Mouse (Mus musculus) cerebellum, adult 11-12 months (tissue): ENCODE measurements around the gene Nol12.

Experiments used
- DNase-seq: peaks from one replicate; pipeline ENCODE4 v3.0.0; 2022

Nol12 gene

DNA sequence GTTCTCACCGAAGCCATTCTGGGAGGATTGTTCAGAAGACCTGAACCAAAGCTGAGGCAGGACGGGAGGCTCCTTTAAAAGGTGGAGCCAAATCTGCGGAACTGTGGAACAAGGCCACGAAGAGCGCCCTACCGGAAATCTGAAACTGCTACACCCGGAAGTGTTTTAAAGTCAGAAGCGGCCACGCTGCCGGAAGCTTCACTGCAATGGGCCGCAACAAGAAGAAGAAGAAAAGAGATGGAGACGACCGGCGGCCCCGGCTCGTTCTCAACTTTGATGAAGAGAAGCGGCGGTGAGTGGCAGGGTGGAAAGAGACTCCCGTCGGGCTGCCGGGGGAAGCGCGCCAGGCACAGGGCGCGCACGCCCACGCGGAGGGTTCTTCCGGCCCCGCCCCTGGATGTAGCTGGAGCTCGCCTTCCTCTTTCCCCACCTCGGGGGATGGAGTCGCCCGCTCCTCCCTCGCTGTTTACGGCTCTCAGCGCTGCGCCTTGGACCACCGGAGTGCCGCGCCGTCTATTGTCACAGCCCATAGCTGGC lies at the start of gene Nol12:
Gene Nol12, plus strand, starts transcription at position 150 of the 537 bp plus-strand sequence.
- peak; percentile 82 for DNase-seq

DNA sequence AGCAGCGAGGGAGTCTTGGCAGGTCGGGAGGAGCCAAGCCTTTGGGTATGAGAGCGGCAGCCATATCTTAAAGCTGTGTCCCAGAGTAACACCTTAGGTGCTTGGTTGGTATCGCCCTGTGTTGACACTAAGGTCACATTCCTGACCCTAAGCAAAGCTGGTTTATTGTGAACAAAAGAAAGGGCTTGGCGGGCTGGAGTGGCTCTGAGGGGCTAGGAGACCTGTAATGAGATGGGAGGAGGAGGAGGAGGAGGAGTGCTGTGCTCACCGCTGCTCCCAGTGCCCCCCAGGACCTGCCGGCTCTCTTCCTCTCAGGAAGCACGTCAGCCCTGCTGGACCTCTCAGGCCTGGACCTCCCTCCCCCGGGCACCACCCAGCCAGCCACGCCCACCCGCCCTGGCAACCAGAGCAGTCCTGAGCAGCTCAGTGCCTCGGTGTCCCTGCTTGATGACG lies 45.3 kb upstream of the Nol12 start:
- DNase-seq = no peak

DNA sequence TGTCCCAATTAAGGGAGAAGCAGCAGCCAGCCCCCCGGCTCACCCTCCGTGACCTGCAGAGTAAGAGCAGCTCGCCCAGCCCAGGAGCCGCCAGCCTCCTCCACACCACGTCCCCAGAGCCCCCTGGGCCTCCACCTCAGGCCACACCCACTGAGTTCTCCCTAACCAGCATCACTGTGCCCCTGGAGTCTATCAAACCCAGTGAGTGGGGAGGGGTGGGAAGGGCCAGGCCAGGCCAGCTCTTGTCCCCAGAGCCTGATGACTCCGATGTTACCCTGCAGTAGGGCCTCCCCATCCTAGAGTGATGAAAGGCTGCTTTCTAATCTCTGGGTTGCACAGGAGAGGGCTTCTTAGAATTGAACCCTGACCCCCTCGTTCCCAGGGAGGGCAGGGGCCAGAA lies 42.3 kb upstream of the Nol12 start:
- DNase-seq = no peak

DNA sequence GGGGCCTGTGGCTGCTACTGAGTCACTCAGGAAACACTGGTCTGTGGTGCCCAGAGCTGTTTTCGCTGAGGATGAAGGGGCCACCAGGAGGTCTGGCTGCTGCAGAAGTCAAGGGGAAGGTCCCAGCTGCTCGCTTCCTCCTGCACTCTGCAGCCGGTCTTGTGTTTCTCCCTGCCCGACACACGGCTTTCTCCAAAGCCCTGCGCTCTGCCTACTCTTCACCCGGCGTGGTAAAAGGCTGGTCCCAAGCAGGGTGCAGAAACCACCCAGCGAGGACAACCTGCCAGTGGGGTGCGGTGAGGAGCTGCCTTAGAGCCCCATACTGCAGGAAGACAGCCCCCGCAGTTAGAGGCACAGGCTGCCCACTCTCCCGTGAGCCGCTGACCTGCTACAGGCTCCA lies 40.0 kb upstream of the Nol12 start:
- no peak for DNase-seq

DNA sequence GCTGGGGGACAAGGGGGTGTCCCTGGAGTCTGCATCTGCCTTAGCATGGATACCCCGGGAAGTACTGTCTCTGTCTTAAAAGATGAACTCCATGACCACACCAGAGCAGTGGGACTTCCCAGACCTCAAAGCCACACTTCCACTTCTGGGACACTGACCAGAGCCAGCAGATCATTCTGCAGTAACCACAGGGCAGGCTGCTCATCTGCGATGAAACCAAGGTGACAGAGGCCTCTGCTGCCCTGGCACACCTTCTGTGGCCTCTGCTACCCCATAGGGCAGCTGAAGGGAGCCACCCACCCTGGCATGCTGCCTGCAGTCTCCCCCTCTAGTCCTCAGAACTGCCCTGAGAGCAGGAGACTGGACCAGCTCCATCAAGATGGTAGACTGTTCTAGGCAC lies 39.0 kb upstream of the Nol12 start:
- no peak for DNase-seq

DNA sequence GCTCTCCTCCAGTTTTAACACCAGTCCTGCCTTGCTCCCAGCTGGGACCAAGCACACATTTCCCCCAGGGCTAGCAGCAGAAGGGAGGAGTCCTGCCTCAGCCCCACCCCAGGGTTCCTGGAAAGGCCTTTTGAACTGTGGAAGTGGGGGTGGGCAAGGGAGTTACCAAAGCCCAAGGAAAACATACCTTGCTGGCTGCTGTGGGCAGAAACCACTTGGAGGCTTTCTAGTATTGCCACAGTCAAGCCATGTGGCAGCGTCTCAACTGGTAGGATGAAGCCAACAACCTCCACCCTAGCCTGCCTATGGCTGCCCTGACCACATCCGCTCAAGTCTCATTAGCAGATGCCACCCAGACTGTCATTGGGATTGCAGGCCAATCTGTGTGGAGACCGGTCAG lies 38.6 kb upstream of the Nol12 start:
- no peak for DNase-seq

DNA sequence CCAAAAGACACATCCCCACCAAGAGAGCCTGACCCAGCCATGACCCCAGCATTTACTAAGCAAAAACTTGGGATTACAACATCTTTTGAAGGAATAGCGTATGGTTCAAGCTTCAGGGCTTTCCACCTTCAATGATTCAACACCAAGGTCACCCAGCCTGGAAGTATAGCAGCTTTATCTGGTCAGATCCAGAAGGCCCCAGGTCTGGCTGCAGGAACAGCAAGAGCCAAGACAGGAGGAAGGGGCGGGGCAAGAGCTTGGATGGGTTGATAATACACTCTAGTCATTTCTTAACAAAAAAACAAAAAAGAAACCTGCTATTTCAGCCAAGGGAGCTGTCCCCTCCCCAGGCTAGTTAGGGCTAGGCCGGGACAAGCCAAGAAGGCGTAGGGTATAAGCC lies 37.2 kb upstream of the Nol12 start:
- no peak for DNase-seq

DNA sequence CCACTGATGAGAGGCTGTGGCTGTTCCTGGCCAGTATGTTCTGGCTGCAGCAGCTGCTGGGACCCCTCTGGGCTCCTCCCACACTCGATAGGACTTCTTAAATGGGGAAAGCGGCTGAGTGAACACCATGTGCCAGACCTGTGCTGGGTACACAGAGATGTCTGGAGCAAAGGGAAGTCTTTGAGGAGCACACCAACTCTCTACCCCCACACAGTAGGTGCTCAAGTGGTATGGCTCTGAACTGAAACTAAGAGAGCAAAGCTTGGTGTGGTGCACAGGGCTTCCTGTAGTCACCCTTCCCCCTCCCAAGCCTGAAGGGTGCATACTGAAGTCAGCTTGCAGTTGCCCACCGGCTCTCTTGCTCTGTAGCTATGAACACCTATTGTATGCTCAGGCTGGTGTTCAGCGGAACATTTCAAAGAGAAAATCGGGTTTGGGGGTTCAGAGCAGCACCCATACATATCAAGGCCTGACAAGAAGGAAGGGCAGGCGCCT lies 36.2 kb upstream of the Nol12 start:
- DNase-seq = no peak

DNA sequence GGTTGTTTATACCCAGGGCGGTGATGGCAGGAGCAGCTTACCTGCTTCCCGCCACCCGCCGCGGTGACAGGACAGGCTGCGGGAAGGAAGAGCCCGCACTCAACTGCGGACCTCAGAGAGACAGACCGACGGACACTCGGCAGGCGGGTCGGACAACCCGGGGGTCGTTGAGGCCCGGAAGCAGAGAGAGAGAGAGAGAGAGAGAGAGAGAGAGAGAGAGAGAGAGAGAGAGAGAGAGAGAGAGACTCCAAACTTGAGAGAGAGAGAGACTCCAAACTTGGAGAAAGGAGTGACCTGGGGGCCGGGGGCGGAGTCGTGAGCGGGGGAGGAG lies 35.4 kb upstream of the Nol12 start, which contains the start of gene Gm49510:
Gene Gm49510, plus strand, starts transcription at position 259 of the 331 bp plus-strand sequence.
- DNase-seq = no peak

DNA sequence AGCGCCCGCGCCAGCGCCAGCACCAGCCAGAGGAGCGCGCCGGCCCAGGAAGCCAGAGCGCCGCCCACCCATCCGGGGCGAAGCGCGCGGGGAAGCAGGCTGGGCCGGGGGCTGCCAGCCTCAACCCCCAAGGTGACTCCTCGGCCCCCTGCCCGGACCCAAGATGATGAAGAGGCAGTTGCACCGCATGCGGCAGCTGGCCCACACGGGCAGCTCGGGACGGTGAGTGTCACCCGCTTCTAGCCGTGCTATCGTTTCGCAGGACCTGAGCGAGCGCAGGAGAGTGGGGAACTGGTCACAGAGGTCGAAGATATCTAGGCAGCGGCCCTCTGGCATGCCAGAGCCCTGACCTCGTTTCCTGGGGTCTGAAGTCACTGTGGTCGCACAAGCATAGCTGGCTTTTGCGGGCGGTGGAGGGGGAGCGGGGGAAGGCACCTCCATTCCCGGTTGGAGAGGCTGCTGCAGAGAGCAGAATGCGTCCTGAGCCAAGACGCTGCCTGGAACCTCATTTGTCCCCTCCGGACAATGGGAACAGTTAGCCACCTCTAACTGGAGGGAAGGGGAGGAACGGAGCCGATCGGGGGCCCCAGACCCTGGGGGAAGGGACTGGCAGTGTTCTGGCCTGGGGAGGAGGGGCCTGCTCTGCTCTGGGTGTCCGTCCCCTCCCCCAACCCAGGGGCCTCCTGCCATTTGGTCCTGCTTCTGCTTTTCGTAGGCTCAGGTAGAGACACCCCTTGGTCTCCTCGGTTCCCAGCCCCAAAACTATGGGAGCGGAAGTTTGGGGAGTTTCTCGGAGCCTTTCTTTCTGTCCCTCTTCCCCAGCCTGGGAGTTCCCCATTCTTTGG lies 34.8 kb upstream of the Nol12 start, which contains the start of gene Sh3bp1:
Gene Sh3bp1, plus strand, starts transcription at position 29 of the 845 bp plus-strand sequence.
- no peak for DNase-seq

DNA sequence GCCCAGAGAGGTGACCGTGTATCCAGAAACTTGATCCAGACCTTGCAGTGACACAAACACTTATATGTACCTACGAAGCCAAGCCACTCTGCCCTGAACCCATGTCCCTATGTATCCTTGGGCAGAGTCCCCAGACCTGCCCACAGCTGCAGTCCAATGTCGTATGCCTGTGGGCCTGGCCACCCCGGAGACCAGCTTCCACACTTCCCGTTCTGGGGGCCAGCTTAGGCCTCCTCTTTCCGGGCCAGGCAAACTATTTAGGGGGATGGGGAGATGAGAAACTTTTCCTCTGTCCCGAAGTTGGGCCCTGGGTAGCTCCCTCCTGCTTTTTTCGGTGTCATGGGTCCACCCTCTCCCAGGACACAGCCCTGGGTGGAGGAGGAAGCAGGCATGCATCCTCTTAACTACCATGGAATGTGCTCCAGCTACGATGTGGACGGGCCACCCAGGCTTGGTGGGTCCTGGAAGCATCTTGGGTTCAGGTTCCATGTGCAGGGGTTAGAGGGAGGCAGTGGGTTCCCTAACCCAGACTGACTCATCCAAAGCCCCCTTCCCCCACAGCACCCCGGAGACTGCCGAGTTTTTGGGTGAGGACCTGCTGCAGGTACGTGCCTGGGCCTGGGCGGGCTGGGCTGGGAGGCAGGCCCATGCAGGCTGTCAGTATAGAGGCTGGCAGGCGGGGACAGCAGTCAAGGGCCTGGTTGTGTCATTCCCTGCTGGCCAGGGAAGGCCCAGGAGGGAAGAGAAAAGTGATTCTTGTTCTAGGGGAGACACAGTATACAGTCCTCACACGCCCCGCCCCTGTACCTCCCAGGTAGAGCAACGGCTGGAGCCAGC lies 33.9 kb upstream of the Nol12 start:
- no peak for DNase-seq

DNA sequence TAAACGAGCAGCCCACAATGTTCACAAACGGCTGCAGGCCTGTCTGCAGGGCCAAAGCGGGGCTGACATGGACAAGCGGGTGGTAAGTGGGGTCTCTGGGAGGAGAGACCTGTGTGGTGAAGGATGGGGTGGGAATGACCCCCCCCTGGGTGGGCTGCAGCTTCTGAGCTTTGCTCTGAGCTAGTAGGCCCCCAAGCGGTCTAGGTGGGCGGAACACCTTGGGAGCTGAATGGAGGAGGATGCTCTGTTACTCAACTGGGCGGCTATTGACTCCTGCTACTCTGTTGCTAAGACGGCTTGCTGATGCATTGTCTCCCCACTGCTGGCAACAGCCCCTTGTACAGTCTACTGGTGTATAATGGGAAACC lies 33.3 kb upstream of the Nol12 start:
- no peak for DNase-seq

DNA sequence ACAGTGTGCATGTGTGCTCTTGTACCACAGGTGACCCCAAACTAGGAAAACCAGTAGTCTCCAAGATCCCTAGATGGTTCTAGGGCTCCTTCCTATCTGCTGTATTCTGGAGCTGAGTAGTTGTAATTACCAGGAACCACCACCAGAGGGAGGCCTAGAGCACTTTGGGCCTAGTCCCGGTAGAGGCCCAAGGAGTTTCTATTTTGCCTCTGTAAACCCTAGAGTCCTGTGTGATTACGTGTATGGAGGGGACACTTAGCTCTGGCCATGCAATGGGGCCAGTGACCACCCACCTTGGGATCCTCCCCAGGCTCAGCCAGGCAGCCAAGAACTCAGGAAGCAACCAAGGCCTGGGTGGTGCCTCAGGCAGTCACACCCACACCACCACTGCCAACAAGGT lies 31.5 kb upstream of the Nol12 start:
- DNase-seq = peak; percentile 72

DNA sequence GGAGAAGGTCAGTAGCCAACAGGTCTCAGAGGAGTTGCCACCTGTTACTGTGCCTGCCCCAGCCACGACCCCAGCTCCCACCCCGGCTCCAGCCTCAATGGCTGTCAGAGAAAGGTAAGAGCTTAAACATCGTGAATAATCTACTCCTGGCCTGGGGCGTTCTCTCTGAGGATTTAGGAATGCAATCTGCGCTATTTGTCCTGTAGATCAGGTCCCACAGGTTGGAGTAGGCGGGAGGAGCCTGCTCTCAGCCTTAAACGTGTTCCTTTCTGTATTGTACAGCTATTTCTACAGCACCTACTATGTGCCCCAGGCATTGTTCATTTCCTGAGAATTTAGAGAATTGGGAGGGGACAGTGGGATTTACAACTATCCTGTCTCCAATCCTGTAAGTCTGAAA lies 26.3 kb upstream of the Nol12 start:
- no peak for DNase-seq

DNA sequence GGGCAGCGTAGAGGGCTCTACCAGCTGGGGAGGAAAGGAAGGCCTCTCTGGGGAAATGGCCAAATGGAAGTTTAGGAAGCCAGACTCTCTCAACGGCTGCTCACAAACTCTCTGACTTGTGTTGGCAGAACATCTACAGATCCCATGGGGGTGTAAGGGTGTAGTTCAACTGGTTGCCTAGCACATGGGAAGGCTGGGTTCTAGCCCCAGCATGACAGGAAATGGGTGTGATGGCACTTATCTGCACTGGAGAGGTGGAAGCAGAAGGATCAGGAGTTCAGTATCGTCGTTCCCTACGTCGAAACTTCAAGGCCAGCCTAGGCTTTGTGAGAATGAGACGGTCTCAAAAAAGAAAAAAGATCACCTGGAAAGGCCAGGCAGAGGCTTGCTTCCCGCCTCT lies 25.8 kb upstream of the Nol12 start:
- DNase-seq = no peak

DNA sequence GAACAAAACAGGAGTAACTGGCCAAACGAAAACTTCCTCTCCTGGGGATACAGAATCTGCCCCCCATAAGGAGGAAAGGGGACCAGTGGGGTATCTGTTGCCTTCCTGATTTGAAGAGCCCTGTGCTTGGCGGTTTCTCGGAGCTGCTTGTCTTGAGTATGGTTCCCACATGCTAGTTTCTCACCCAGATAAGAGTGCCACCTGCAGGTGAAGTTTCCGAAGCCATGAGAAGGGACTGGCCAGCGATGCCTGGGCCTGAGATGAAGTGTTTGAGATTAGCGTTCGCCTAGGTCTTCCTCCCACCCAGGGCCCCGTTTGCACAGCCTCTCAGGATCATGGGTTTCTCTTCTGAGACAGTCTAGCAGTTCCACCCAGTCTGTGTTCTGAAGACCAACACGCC lies 22.7 kb upstream of the Nol12 start:
- DNase-seq = peak; percentile 58

DNA sequence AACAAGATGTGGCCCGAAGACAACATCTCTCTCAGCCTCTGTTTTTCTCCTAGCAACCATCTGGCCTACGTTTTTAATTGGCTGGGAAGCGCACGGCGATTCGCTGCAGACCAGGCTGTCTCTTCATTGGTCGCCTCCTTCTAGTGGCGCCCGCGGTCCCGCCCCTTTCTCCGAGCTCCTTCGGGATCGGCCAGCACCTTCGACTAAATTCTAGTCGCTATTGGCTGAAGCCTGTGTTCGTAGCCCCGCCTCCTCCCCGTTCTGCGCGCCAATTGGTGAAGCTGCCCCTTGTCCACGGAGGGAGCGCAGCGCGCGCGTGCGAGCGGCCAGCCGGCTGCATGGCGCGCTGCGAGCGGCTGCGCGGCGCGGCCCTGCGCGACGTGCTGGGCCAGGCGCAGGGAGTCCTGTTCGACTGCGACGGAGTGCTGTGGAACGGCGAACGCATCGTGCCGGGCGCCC lies 21.1 kb upstream of the Nol12 start, which contains the start of gene Pdxp:
Gene Pdxp, plus strand, starts transcription at position 288 of the 459 bp plus-strand sequence.
- DNase-seq = peak; percentile 99

DNA sequence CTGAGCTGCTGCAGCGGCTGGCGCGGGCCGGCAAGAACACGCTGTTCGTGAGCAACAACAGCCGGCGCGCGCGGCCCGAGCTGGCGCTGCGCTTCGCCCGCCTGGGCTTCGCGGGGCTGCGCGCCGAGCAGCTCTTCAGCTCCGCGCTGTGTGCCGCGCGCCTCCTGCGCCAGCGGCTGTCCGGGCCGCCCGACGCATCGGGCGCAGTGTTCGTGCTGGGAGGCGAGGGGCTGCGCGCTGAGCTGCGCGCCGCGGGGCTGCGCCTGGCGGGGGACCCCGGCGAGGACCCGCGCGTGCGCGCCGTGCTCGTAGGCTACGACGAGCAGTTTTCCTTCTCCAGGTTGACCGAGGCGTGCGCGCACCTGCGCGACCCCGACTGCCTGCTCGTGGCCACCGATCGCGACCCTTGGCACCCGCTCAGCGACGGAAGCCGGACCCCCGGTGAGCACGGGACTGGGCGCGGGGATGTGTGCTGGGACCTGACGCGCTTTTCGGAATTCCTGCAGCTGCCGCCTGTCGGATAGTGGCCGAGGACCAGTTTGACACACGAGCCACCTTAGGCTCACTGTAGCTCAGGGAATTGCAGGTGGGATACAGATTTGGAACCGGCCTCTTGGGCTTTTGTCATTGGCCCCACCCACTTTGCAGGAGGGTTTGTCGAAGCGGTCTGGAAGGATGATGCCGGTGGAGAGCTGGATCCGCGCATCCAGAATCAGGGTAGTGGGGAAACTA lies 20.5 kb upstream of the Nol12 start:
- DNase-seq = peak; percentile 85

DNA sequence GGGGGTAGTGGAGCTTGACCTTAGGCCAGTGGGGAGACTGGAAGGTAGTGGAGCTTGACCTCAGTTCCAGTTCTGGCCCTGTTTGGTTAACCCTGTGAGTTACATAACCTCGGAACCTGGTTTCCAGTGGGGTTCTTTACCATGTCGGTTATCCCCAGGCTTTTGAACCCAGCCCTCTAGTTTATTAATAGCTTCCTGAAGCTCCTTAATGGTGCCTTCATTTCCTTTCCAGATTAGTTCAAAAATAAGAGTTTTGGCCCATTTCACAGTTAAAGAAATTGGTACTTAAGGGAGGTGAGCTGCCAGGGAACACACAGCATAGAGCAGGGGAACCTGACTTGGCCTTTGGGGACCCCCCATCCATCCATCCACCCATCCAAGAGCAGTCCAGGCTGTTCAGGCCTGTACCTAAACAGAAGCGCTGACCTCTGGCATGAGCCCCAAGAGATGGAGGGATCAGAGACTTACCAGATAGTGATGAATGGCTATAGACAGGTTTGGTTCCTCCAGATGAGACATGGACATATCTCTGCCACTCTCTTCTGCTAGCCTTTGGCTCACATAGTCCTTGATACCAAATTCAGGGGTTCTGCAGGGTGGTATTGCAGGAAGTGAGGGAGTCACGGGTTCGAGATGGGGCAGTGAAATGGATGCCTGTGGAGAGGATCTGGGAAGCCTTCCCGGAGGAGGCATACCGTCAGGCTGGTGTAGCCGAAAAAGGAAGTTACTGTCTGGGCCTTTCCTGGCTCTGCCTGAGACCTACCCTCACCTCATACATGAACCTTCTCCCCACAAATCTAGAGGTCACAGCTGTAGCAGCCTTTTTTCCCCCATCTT lies 19.7 kb upstream of the Nol12 start:
- DNase-seq = peak; percentile 67

DNA sequence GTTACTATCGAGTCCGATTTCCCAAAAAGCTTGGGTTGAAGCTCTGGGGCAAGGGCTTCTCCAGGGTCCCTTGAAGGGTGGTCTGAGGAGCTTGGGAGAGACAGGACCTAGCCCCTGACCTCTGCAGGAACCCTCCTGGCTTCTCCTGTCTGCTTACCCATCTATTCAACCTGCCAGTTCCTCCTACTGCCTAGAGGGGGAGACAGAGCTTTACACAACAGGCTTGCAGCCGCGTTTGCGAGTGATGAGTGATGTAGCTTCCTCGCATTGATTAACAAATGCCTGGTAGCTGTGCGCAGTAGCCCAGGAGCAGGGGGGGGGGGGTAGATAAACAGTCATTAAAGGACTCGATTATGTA lies 19.1 kb upstream of the Nol12 start:
- DNase-seq = peak; percentile 83

DNA sequence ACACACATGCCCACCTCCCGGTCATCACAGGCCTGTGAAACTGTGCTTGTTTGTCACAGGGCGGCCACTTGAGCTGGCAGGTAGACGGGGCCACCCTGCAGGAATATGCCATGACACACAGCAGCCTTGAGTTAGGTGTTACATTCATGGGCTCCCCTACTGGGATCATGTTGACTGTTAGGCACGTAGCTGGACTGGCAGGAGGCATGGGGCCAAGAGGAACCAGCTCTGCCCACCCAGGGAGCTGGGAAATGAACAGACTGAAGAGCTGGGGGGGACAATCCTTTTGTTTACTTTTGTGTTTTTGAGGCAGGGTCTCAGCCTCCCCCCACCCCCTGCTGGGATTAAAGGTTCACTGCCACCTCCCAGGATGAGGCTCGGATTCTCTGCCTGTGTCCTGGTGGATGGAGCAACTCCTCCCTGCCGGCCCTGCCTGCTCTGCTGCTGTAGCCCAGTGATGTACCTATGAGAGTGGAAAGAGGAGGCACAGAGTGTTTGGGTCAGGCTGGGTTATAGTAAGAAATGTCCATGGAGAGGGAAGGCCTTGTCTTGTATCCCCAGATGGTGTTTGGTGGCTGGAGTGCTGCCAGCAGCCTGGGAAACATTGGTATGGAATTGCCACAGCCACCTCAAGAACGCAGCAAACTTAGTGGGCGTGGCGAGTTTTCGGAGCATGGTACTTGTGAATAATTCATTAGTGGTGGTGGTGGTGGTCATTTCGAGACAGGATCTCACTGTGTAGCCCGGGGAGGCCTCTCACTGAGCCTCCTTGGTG lies 18.5 kb upstream of the Nol12 start:
- DNase-seq = peak; percentile 79
